Mouse (Mus musculus): Measurements from ENCODE around the gene Serpinf1. TPM values are rescaled to one million over a fixed set of nuclear protein-coding genes. Genes with fewer than 3 reads are reported as not detected.

Gene Serpinf1
- total RNA-seq, 1 experiment from 2014 or later: 12.4 TPM

Small RNA genes lying within 50 kb of the gene (microRNA-seq; reads per million reads assigned to microRNA genes)
- 15,879 to 37,126 reads per million in 2 experiments for gene Mir22

Other genes with a start within 250 kb of the Serpinf1 start
- 22.4 and 23.9 TPM in 2 replicates for gene Ovca2, start 243.9 kb downstream of the Serpinf1 start, total RNA-seq (2021)
- gene Dph1, start 231.5 kb downstream of the Serpinf1 start, total RNA-seq (2021): 29.2 and 34.4 TPM in 2 replicates
- 37.8 and 42.2 TPM in 2 replicates for gene Rtn4rl1, start 228.9 kb downstream of the Serpinf1 start, total RNA-seq (2021)
- 45.4 and 59.6 TPM in 2 replicates for gene Rpa1, start 74.4 kb downstream of the Serpinf1 start, total RNA-seq (2021)
- gene Smyd4, start 74.3 kb downstream of the Serpinf1 start, total RNA-seq (2021): 7.0 and 9.3 TPM in 2 replicates
- 7.7 TPM in 1 of 2 replicates, not detected in the other for gene Serpinf2, start 16.9 kb upstream of the Serpinf1 start, total RNA-seq (2021)
- gene Wdr81, start 32.0 kb upstream of the Serpinf1 start, total RNA-seq (2021): 21.9 and 23.5 TPM in 2 replicates
- 16.2 and 16.8 TPM in 2 replicates for gene Tlcd2, start 39.0 kb upstream of the Serpinf1 start, total RNA-seq (2021)
- 147 and 166 TPM in 2 replicates for gene Prpf8, start 64.1 kb upstream of the Serpinf1 start, total RNA-seq (2021)
- gene Rilp, start 87.4 kb upstream of the Serpinf1 start, total RNA-seq (2021): 12.7 and 14.6 TPM in 2 replicates
- 9.4 and 10.0 TPM in 2 replicates for gene Scarf1, start 90.8 kb upstream of the Serpinf1 start, total RNA-seq (2021)
- 23.0 and 24.0 TPM in 2 replicates for gene Slc43a2, start 109.0 kb upstream of the Serpinf1 start, total RNA-seq (2021)
- 182 and 184 TPM in 2 replicates for gene Pitpna, start 165.4 kb upstream of the Serpinf1 start, total RNA-seq (2021)
- gene Inpp5k, start 208.3 kb upstream of the Serpinf1 start, total RNA-seq (2021): 40.6 and 61.6 TPM in 2 replicates
- gene Myo1c, start 227.8 kb upstream of the Serpinf1 start, total RNA-seq (2021): 157 and 166 TPM in 2 replicates

All from adrenal gland, postnatal 25 days (tissue).